Mouse (Mus musculus) forebrain, embryonic 14.5 days (tissue): Measurements from ENCODE around the gene Chtop. TPM values are rescaled to one million over a fixed set of nuclear protein-coding genes. Genes with fewer than 3 reads are reported as not detected.

Source experiments
- ATAC-seq: fragments of 200-750 bp; cut with Nextera tagmentation; 2 replicates; pipeline ENCODE4 v1.8.0; 2017; ENCODE audit warnings: mild to moderate bottlenecking, moderate library complexity
- DNase-seq: peaks from one replicate; pipeline ENCODE4 v3.0.0-alpha.2; 2015; ENCODE audit warnings: low spot score
- H3K27ac ChIP-seq: fragments of 300-500 bp; sonication (generic); 2 replicates; pipeline ENCODE4 v1.5.1; 2014; ENCODE audit warnings: low read depth, mild to moderate bottlenecking, control low read depth, low read length, moderate library complexity
- H3K27me3 ChIP-seq: fragments of 300-500 bp; sonication (generic); replicated peaks from 2 replicates; pipeline ENCODE4 v1.6.1; 2014; ENCODE audit warnings: low read length, control low read depth, mixed read lengths; ENCODE audit not compliant: control insufficient read depth, insufficient read depth
- H3K36me3 ChIP-seq: fragments of 300-500 bp; sonication (generic); 2 replicates; pipeline ENCODE4 v1.6.1; 2014; ENCODE audit warnings: low read length, control low read depth; ENCODE audit not compliant: control insufficient read depth, insufficient read depth
- H3K4me1 ChIP-seq: fragments of 300-500 bp; sonication (generic); 2 replicates; pipeline ENCODE4 v1.6.1; 2014; ENCODE audit warnings: antibody characterized with exemption, low read length, control low read depth; ENCODE audit not compliant: control insufficient read depth, insufficient read depth
- H3K4me2 ChIP-seq: fragments of 300-500 bp; sonication (generic); 2 replicates; pipeline ENCODE4 v1.6.1; 2014; ENCODE audit warnings: mild to moderate bottlenecking, control low read depth, low read length
- H3K4me3 ChIP-seq: fragments of 300-500 bp; sonication (generic); 2 replicates; pipeline ENCODE4 v1.5.1; 2014; ENCODE audit warnings: low read depth, low read length, control low read depth
- H3K9ac ChIP-seq: fragments of 300-500 bp; sonication (generic); 2 replicates; pipeline ENCODE4 v1.6.1; 2014; ENCODE audit warnings: mild to moderate bottlenecking, low read length, control low read depth, moderate library complexity
- H3K9me3 ChIP-seq: fragments of 300-500 bp; sonication (generic); replicated peaks from 2 replicates; pipeline ENCODE4 v1.6.1; 2016; ENCODE audit warnings: low read length, control low read depth, mixed read lengths; ENCODE audit not compliant: control insufficient read depth
- WGBS: fragments of 180-500 bp; shearing (Covaris S2); extraction: QIAGEN DNeasy Blood & Tissue Kit; methylation state at CpG from one replicate; pipeline ENCODE4 v1.1.7; 2014; 5-methylcytosine and 5-hydroxymethylcytosine counted together
- polyA plus RNA-seq: library from polyadenylated mRNA; unstranded; fragments of >200 nt; fragmentation: Nextera tagmentation; extraction: Ambion mirVana; gene quantifications from 2 replicates; pipeline ENCODE4 v1.2.1, GENCODE M21; 2014

Gene Chtop
- polyA plus RNA-seq, 1 experiment from 2014 or later, result 137 TPM

DNA sequence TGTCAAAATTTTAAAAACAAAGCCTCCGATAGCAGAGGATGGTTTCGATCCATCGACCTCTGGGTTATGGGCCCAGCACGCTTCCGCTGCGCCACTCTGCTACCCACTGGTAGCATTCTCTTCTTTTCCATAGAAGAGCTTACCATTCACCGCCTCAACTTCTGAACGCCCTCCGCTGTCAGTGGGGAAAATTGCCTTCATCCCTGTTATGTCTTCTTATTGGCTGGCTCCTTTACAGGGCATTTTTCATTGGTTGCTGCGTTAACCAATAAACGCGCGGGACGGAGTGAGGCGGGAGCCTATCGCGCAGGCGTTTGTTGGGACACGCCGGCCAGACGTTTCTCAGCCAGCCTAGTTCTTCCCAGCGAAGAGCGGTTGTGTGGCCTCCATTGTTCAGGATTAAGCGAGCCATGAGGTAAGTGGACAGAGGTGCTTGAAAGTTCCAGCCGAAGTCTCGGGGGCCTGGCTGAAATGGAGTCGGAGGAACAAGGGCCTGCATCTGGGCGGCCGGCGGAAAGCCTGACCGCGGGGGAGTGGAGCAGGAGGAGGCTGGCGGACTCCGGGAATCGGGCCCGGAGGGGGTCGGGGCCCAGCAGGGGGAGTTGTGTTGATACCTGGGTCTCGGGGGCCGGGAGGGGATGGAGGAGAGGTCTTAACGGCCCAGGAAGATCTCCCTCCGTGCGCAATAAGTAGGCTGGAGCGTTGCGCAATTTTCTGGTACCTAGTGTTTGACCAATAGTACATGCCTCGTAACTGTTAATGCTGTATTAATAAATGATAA is 33.3 kb downstream of the Chtop start, which contains the start of gene Ilf2:
Ilf2 (plus strand) TSS at position 296 of the 781 bp plus-strand sequence.
- ATAC-seq (peak; percentile 99), DNase-seq (peak; percentile 99)
- under 1% methylated on average over 41 of the region's 45 CpGs for WGBS
- Histone ChIP-seq H3K36me3 (peaks cover 31% of the 10 kb centered on the region), H3K4me1 (peaks cover 5% of the 10 kb centered on the region), H3K4me2 (peak within 1 kb of the TSS; percentile 77), H3K27me3 (no peaks in the 10 kb centered on the region), H3K9me3 (no peaks in the 10 kb centered on the region), H3K27ac (peak within 1 kb of the TSS; percentile 96), H3K9ac (peak within 1 kb of the TSS; percentile 95), H3K4me3 (peak within 1 kb of the TSS; percentile 91)

DNA sequence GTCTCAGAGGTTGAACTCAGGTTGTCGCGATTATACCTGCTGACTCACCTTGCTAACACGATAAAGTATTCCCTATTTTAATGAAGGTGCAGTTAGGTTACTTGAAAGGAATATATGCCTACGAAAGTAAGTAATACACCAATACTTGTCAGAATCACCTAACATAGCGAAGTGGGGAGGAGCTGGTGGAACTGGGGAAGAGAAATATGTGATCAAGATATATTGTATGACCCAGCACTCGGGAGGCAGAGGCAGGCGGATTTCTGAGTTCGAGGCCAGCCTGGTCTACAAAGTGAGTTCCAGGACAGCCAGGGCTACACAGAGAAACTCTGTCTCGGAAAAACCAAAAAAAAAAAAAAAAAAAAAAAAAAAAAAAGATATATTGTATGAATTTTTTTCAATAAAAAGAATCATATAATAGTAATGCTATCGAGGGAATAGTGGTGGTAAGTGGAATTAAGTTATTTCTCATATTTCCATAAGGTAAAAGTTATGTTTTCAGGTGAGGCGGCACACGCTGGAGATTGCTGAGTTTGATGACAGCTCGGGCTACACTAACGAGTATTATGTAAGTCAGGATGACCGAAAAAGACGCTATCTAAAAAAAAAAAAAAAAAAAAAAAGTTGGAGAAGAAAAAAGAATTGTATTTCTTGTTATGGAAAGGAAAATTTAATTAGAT is 34.0 kb downstream of the Chtop start:
- H3K4me3 ChIP-seq, result peak overlapping the region; percentile 24
- H3K4me2 ChIP-seq, result peak overlapping the region; percentile 40; the same call in 1 of the 2 replicates
- DNase-seq (no peak), ATAC-seq (peak; percentile 27)
- no peak overlapping the region for H3K27ac ChIP-seq
- WGBS, result 40% methylated on average over 15 of the region's 16 CpGs
- no peaks in the 10 kb centered on the region for H3K9me3 ChIP-seq
- no peak overlapping the region for H3K9ac ChIP-seq
- peaks cover 24% of the 10 kb centered on the region for H3K36me3 ChIP-seq
- H3K4me1 ChIP-seq, result peaks cover 5% of the 10 kb centered on the region
- no peaks in the 10 kb centered on the region for H3K27me3 ChIP-seq

DNA sequence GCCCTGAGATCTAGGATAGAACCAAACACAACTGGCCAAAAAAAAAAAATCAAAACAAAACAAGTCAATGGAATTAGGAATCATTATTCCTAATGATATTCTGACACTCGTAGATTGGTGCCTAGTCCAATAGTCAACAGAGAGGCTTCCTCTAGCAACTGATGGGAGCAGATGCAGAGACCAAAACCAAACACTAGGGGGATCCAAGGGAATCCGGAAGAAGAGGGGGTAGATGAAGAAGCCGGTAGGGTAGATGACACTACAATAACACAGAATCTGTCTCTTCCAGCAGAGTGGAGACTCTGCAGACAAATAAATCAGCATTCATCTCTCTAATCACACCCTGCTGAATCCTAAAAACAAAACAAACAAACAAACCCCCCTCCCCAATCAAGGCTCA is 37.1 kb downstream of the Chtop start:
- no peaks in the 10 kb centered on the region for H3K36me3 ChIP-seq
- no peaks in the 10 kb centered on the region for H3K27me3 ChIP-seq
- H3K27ac ChIP-seq, result no peak overlapping the region
- no peak overlapping the region for H3K4me2 ChIP-seq
- DNase-seq (peak; percentile 29), ATAC-seq (no peak)
- 31% methylated on average over 3 of the region's 3 CpGs for WGBS
- peaks cover 3% of the 10 kb centered on the region for H3K4me1 ChIP-seq
- no peak overlapping the region for H3K4me3 ChIP-seq
- H3K9me3 ChIP-seq, result no peaks in the 10 kb centered on the region
- H3K9ac ChIP-seq, result no peak overlapping the region

DNA sequence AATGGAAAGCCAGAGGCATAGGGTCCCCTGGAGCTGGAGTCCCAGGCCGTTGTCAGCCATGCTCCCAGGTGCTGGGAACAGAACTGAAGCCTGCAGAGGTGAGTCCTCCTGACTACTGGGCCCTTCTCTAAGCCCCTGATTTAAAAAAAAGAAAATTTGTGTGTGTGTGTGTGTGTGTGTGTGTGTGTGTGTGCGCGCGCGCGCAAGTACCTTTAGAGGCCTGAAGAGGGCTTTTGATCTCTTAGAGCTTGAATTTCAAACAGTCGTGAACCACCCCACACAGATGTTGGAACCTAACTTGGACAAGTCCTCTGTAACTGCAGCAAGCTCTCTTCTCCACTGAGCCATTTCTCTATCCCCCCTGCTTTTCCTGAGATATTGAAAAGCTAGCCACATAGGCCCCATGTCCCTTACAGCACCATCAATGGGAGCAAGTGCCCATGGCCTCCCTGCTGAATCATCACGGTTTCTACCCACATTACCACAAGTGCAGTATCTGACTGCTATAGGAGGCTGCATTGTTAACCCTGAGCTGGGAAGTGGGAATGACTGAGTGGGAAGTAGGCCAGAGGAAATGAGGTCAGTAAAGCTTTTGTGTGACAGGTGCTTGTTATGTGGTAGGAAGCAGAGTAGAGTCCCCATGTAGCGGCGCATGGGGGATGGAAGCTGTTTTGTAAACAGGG is 41.5 kb downstream of the Chtop start:
- no peaks in the 10 kb centered on the region for H3K36me3 ChIP-seq
- no peaks in the 10 kb centered on the region for H3K9me3 ChIP-seq
- peaks cover 6% of the 10 kb centered on the region; the same call in 1 of the 2 replicates for H3K4me1 ChIP-seq
- no peak overlapping the region for H3K4me2 ChIP-seq
- no peak overlapping the region for H3K4me3 ChIP-seq
- ATAC-seq, result no peak
- no peak for DNase-seq
- H3K9ac ChIP-seq, result no peak overlapping the region
- WGBS, result 97% methylated on average over 10 of the region's 10 CpGs
- no peak overlapping the region for H3K27ac ChIP-seq
- H3K27me3 ChIP-seq, result peaks cover 32% of the 10 kb centered on the region

DNA sequence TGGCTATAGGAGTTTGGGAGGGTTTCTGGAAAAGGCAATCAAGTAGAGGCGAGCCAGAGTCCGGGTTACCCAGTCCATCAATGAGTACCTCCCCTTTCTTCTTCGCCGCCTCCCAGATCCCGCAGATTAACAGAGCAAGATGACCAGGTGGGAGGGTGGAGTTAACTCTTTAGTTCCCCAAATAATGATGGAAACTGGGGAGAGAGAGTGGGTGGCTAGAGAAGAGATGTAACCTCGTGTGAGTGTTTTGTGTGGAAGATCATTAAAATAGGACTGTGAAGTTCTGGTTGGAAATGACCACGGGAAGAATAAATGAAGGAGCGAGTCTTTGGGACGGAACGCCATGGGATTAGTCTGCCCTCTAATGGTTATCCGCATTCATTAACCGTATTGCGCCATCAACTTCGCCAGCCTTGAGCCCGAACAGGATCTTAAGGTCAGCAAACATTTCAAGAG is 43.0 kb downstream of the Chtop start:
- Histone ChIP-seq H3K9me3 (no peaks in the 10 kb centered on the region), H3K36me3 (no peaks in the 10 kb centered on the region), H3K4me2 (peak overlapping the region; percentile 57), H3K4me3 (peak overlapping the region; percentile 52), H3K4me1 (peaks cover 6% of the 10 kb centered on the region; the same call in 1 of the 2 replicates), H3K9ac (peak overlapping the region; percentile 55; the same call in 1 of the 2 replicates), H3K27me3 (peaks cover 37% of the 10 kb centered on the region), H3K27ac (no peak overlapping the region)
- WGBS, result under 1% methylated on average over 15 of the region's 15 CpGs
- DNase-seq, result peak; percentile 81
- ATAC-seq, result peak; percentile 53; the same call in 1 of the 2 replicates

DNA sequence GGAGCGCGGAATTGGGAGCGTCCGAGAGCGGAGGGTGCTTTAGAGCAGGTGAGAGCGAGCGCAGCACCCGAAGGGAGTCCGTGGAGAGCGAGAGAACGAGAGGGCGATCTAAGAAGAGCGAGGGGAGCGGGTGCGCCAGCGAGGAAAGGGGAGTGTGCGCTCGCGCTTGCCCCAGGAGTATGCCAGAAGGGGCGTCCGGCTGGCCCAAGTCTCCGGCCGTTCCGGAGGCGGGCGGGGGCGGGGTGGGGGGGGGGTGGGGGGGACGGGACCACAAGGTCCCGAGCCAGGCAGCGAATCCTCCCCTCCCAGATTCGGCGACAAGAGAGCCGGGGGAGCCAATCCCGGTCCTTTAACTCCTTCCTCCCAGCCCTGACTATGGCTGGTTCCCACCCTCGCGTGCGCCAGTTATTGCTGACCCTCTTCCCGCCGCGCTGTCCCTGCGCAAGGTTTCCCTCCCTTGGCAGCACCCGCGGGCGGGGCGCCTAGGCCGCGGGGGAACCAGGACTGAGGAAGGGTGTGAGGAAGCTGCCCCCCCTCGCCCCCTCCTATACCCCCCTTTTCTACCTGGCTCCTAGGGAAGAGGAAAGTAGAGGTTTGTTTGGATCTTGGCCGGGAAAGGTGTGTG is 43.5 kb downstream of the Chtop start, which contains the start of gene Npr1:
Npr1 (minus strand) TSS at position 181 of the 625 bp plus-strand sequence.
- H3K4me3 ChIP-seq, result peak within 1 kb of the TSS; percentile 52
- H3K9me3 ChIP-seq, result no peaks in the 10 kb centered on the region
- peak within 1 kb of the TSS; percentile 57 for H3K4me2 ChIP-seq
- DNase-seq (peak; percentile 21), ATAC-seq (peak; percentile 66)
- peaks cover 37% of the 10 kb centered on the region for H3K27me3 ChIP-seq
- H3K9ac ChIP-seq, result peak within 1 kb of the TSS; percentile 55
- no peaks in the 10 kb centered on the region for H3K36me3 ChIP-seq
- no peak within 1 kb of the TSS for H3K27ac ChIP-seq
- 0% methylated on average over 25 of the region's 49 CpGs for WGBS
- peaks cover 6% of the 10 kb centered on the region; the same call in 1 of the 2 replicates for H3K4me1 ChIP-seq

DNA sequence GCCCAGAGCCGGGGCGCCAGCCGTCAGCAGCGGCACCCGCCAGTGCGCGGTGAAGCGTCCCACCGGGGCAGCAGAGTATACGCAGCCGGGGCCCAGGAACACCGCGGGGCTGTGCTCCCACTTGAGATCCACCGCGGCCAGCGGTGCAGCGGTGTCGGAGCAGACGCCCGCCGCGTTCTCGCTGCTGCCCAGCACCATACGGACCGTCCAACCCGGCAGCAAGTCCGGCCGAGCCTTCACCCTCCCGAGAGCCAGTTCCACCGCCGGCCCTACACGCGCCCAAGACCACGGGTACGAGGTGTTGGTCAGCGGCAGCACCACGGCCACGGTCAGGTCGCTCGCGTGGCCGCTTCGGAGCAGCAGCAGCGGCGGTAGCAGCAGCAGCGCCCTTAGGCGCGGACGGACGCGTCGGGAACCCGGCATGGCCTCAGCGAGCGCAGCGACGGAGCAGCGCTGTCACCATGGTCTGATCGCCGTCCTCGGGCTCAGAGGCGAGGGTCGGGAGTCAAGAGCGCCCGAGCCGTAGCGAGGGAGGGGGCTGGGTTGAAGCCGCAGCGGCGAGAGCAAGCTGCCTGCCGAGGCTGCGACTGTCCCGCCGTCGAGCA is 44.1 kb downstream of the Chtop start:
- Histone ChIP-seq H3K27me3 (peaks cover 37% of the 10 kb centered on the region), H3K4me1 (peaks cover 6% of the 10 kb centered on the region; the same call in 1 of the 2 replicates), H3K4me2 (peak overlapping the region; percentile 57), H3K36me3 (no peaks in the 10 kb centered on the region), H3K4me3 (peak overlapping the region; percentile 52), H3K27ac (no peak overlapping the region), H3K9ac (peak overlapping the region; percentile 55), H3K9me3 (no peaks in the 10 kb centered on the region)
- WGBS, result under 1% methylated on average over 70 of the region's 75 CpGs
- peak; percentile 17 for DNase-seq
- ATAC-seq, result peak; percentile 52

DNA sequence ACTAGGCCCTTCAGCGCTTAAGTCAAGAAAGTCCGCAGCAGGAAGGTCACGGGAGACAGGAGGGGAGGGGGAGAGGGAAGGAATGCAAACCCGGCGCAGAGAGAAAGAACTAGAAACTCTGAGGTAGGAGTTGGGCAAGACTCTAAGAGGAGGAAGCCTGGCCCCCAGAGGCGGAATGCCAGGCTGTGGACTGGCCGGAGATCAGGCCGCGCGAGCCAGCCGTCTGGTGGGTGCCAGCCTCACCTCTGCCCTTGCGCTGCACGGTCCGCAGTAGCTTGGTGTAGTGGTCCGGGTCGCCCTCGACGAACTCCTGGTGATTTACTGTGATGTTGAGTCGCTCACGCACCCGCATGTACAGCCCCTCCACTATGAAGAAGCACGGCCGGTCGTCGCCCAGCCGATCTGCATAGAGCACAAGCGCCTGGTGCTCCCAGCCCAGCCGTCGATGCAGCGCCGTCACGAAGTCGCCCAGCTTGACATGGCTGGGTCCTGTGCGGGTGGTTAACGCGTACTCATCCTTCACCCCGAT is 44.7 kb downstream of the Chtop start:
- no peak for DNase-seq
- Histone ChIP-seq H3K9ac (peak overlapping the region; percentile 55), H3K9me3 (no peaks in the 10 kb centered on the region), H3K27me3 (peaks cover 37% of the 10 kb centered on the region), H3K4me3 (peak overlapping the region; percentile 52), H3K4me1 (peaks cover 6% of the 10 kb centered on the region; the same call in 1 of the 2 replicates), H3K27ac (no peak overlapping the region), H3K4me2 (peak overlapping the region; percentile 57), H3K36me3 (no peaks in the 10 kb centered on the region)
- peak; percentile 44 for ATAC-seq
- WGBS, result 12% methylated on average over 37 of the region's 37 CpGs
